Mouse (Mus musculus): Measurements from ENCODE around the gene Fam204a.

- TF ChIP-seq POLR2A (IDR thresholded peaks at IDR 0.05; ENCODE audit: low read depth, low read length) (no peak), ETS1 (conservative IDR thresholded peaks at IDR 0.05; ENCODE audit: low read depth, low read length) (no peak), PAX5 (IDR thresholded peaks at IDR 0.05; ENCODE audit: low read length) (no peak), MAX (IDR thresholded peaks at IDR 0.05; ENCODE audit: low read length) (no peak), CTCF (conservative IDR thresholded peaks at IDR 0.05 in 1 of 2, IDR thresholded peaks at IDR 0.05 in 1 of 2; ENCODE audit: low read depth in 2 of 2, low read length in 2 of 2) (no peak), ELF1 (IDR thresholded peaks at IDR 0.05; ENCODE audit: low read depth, low read length) (no peak), SIN3A (IDR thresholded peaks at IDR 0.05; ENCODE audit: low read length) (no peak), EP300 (IDR thresholded peaks at IDR 0.05; ENCODE audit: low read length) (no peak), HCFC1 (IDR thresholded peaks at IDR 0.05; ENCODE audit: low read depth, low read length) (no peak), MEF2A (IDR thresholded peaks at IDR 0.05; ENCODE audit: borderline replicate concordance, low read depth, low read length) (no peak), TCF12 (IDR thresholded peaks at IDR 0.05; ENCODE audit: low read depth, low read length) (no peak)
These were observed 27.3 kb downstream of the Fam204a start for GRCm38 (mm10) chr19:60199152-60199551.

All from CH12.LX (cell line).